Mouse (Mus musculus): Measurements from ENCODE around the gene Ptprn2. TPM values are rescaled to one million over a fixed set of nuclear protein-coding genes. Genes with fewer than 3 reads are reported as not detected.

The Ptprn2 gene
- polyA plus RNA-seq, 1 experiment: 97.8 TPM

DNA sequence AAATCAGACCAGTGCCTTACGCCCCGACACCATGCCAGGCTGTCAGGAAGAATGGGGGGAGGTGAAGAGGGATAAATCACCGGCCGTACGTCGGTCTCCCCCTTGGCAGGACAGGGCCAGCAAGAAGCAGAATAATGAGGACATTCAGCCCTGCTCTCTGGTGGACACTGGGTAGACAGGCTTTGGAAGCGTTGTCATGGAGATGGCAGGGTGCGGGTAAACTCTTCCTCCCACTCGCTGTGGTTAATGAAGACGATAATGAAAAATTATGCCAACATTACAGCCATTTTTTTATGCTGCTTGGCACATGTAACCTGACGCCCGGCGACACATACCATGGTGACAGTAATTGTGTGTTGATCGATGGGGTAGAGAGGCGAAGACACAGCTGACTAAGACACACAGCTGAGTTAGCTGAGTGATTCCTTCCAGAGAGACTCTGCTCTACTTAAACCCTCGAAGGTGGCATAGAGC is 621.7 kb downstream of the Ptprn2 start:
- peaks cover 12% of the 10 kb centered on the region for H3K4me1 ChIP-seq (ENCODE audit: control insufficient read depth, insufficient read depth, low read length)
- DNase-seq: peak; percentile 21 to 50
- H3K4me3 ChIP-seq (replicated peaks; ENCODE audit: insufficient read depth, low read depth, low read length): no peak overlapping the region
- H3K27me3 ChIP-seq (ENCODE audit: control insufficient read depth, insufficient read depth, low read length): no peaks in the 10 kb centered on the region
- TF ChIP-seq POLR2A (IDR thresholded peaks at IDR 0.05; ENCODE audit: borderline replicate concordance, insufficient read depth, low read length) (no peak), CTCF (IDR thresholded peaks at IDR 0.05; ENCODE audit: borderline replicate concordance, insufficient read depth, low read depth, low read length) (no peak)
- H3K27ac ChIP-seq (ENCODE audit: insufficient read depth, low read length): no peak overlapping the region
- 22% methylated on average over 16 of the region's 16 CpGs for WGBS

DNA sequence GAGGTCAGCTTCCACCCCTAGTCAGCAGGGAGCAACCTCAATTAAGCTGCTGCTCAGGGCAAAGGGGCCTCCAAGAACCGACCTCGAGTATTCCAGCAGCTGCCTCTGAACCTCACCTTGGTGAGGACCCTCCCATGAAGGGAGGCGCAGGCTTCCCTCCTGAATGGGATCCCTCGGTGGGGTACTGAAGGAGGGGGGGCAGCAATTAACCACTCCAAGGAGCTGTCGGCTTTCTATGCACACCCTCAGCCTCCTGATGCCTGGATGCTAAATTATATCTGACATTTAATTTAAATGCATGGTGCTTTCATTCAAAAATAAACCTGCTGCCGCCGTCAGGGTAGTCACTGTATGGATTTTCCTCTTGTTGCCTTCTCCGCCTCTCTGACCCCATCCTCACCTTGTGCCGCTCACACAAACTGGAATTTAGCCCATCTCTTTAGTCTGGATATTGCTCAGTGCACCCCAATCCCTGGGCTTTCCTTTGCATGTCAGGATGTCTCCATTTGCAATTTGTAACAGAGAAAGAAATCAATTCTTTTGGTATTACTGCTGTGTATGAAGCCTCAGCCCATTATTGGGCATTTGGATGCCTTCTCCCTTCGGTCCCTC is 629.8 kb downstream of the Ptprn2 start:
- no peak for TF ChIP-seq POLR2A (IDR thresholded peaks at IDR 0.05; ENCODE audit: borderline replicate concordance, insufficient read depth, low read length)
- no peak for TF ChIP-seq CTCF (IDR thresholded peaks at IDR 0.05; ENCODE audit: borderline replicate concordance, insufficient read depth, low read depth, low read length)
- Histone ChIP-seq H3K4me3 (replicated peaks; ENCODE audit: insufficient read depth, low read depth, low read length) (no peak overlapping the region), H3K4me1 (ENCODE audit: control insufficient read depth, insufficient read depth, low read length) (peaks cover 1% of the 10 kb centered on the region; the same call in 1 of the 2 replicates), H3K27me3 (ENCODE audit: control insufficient read depth, insufficient read depth, low read length) (no peaks in the 10 kb centered on the region; the same call in 1 of the 2 replicates), H3K27ac (ENCODE audit: insufficient read depth, low read length) (no peak overlapping the region)
- no peak for DNase-seq
- 64% methylated on average over 10 of the region's 10 CpGs for WGBS

DNA sequence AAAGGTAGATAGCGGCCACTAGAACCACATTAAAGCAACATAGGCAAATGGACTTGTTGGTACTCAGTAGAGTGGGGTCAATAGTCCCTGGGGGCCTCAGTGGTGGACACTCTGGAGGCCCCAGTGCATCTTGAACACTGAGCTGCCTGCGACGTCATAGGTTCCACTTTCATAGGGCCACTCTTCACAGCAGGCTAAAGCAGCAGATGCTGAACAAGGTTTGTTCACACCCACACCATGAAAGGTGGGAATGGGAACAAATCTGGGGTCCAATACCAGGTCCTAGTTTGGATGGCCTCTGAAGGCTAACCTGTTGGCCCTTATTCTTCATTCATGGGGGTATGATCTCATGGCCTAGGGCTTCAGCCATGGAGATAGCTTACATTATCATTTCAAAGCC is 641.6 kb downstream of the Ptprn2 start:
- no peak for TF ChIP-seq POLR2A (IDR thresholded peaks at IDR 0.05; ENCODE audit: borderline replicate concordance, insufficient read depth, low read length)
- TF ChIP-seq CTCF (IDR thresholded peaks at IDR 0.05; ENCODE audit: borderline replicate concordance, insufficient read depth, low read depth, low read length): no peak
- Histone ChIP-seq H3K4me1 (ENCODE audit: control insufficient read depth, insufficient read depth, low read length) (no peaks in the 10 kb centered on the region), H3K27ac (ENCODE audit: insufficient read depth, low read length) (no peak overlapping the region), H3K27me3 (ENCODE audit: control insufficient read depth, insufficient read depth, low read length) (no peaks in the 10 kb centered on the region), H3K4me3 (replicated peaks; ENCODE audit: insufficient read depth, low read depth, low read length) (no peak overlapping the region)
- no peak for DNase-seq
- 95% methylated on average over 3 of the region's 3 CpGs for WGBS

DNA sequence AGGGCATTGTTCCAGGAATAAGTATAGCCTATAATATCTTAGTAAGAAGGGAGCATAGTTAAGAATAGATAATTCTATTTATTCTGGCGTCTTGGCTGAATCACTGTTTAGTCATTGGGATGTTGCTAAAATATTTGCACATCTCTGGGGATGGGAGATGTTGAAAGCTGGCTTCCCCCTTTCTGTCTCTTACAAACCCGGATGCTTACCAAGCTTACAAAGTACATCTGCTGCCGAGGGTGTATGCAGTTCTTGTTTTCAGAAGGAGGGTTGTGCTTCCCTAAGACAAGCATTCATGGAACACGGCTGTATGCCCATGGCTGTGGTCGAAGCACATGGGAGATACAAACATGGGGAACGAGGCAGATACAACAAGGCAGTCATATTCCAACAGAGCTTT is 642.0 kb downstream of the Ptprn2 start:
- TF ChIP-seq CTCF (IDR thresholded peaks at IDR 0.05; ENCODE audit: borderline replicate concordance, insufficient read depth, low read depth, low read length) (no peak), POLR2A (IDR thresholded peaks at IDR 0.05; ENCODE audit: borderline replicate concordance, insufficient read depth, low read length) (no peak)
- WGBS: 91% methylated on average over 6 of the region's 6 CpGs
- H3K4me1 ChIP-seq (ENCODE audit: control insufficient read depth, insufficient read depth, low read length): no peaks in the 10 kb centered on the region
- no peak for DNase-seq
- no peak overlapping the region for H3K4me3 ChIP-seq (replicated peaks; ENCODE audit: insufficient read depth, low read depth, low read length)
- no peaks in the 10 kb centered on the region for H3K27me3 ChIP-seq (ENCODE audit: control insufficient read depth, insufficient read depth, low read length)
- no peak overlapping the region for H3K27ac ChIP-seq (ENCODE audit: insufficient read depth, low read length)

GRCm38 (mm10) chr12:117132095-117132494 is 646.6 kb downstream of the Ptprn2 start:
- 69% methylated on average over 2 of the region's 2 CpGs for WGBS
- TF ChIP-seq CTCF (IDR thresholded peaks at IDR 0.05; ENCODE audit: borderline replicate concordance, insufficient read depth, low read depth, low read length) (peak; percentile 63), POLR2A (IDR thresholded peaks at IDR 0.05; ENCODE audit: borderline replicate concordance, insufficient read depth, low read length) (no peak)
- no peaks in the 10 kb centered on the region for H3K27me3 ChIP-seq (ENCODE audit: control insufficient read depth, insufficient read depth, low read length)
- no peak for DNase-seq
- no peak overlapping the region for H3K4me3 ChIP-seq (replicated peaks; ENCODE audit: insufficient read depth, low read depth, low read length)
- peaks cover 12% of the 10 kb centered on the region for H3K4me1 ChIP-seq (ENCODE audit: control insufficient read depth, insufficient read depth, low read length)
- no peak overlapping the region for H3K27ac ChIP-seq (ENCODE audit: insufficient read depth, low read length)

GRCm38 (mm10) chr12:117135205-117135604 is 649.7 kb downstream of the Ptprn2 start:
- WGBS: 95% methylated on average over 5 of the region's 5 CpGs
- no peak for TF ChIP-seq CTCF (IDR thresholded peaks at IDR 0.05; ENCODE audit: borderline replicate concordance, insufficient read depth, low read depth, low read length)
- TF ChIP-seq POLR2A (IDR thresholded peaks at IDR 0.05; ENCODE audit: borderline replicate concordance, insufficient read depth, low read length): no peak
- no peak overlapping the region for H3K27ac ChIP-seq (ENCODE audit: insufficient read depth, low read length)
- peaks cover 12% of the 10 kb centered on the region for H3K4me1 ChIP-seq (ENCODE audit: control insufficient read depth, insufficient read depth, low read length)
- no peak for DNase-seq
- H3K4me3 ChIP-seq (replicated peaks; ENCODE audit: insufficient read depth, low read depth, low read length): no peak overlapping the region
- no peaks in the 10 kb centered on the region for H3K27me3 ChIP-seq (ENCODE audit: control insufficient read depth, insufficient read depth, low read length)

GRCm38 (mm10) chr12:117136472-117137010 is 651.0 kb downstream of the Ptprn2 start:
- 12% methylated on average over 5 of the region's 5 CpGs for WGBS
- Histone ChIP-seq H3K4me3 (replicated peaks; ENCODE audit: insufficient read depth, low read depth, low read length) (no peak overlapping the region), H3K27ac (ENCODE audit: insufficient read depth, low read length) (no peak overlapping the region), H3K4me1 (ENCODE audit: control insufficient read depth, insufficient read depth, low read length) (peaks cover 17% of the 10 kb centered on the region), H3K27me3 (ENCODE audit: control insufficient read depth, insufficient read depth, low read length) (no peaks in the 10 kb centered on the region)
- TF ChIP-seq POLR2A (IDR thresholded peaks at IDR 0.05; ENCODE audit: borderline replicate concordance, insufficient read depth, low read length): no peak
- TF ChIP-seq CTCF (IDR thresholded peaks at IDR 0.05; ENCODE audit: borderline replicate concordance, insufficient read depth, low read depth, low read length): no peak
- peak; percentile 47 to 68 for DNase-seq

- peaks cover 16% of the 10 kb centered on the region for H3K4me1 ChIP-seq (ENCODE audit: control insufficient read depth, insufficient read depth, low read length)
- WGBS: 24% methylated on average over 4 of the region's 4 CpGs
- TF ChIP-seq POLR2A (IDR thresholded peaks at IDR 0.05; ENCODE audit: borderline replicate concordance, insufficient read depth, low read length): no peak
- no peak for TF ChIP-seq CTCF (IDR thresholded peaks at IDR 0.05; ENCODE audit: borderline replicate concordance, insufficient read depth, low read depth, low read length)
- DNase-seq: peak; percentile 71 to 79
- no peaks in the 10 kb centered on the region for H3K27me3 ChIP-seq (ENCODE audit: control insufficient read depth, insufficient read depth, low read length)
- no peak overlapping the region for H3K27ac ChIP-seq (ENCODE audit: insufficient read depth, low read length)
- no peak overlapping the region for H3K4me3 ChIP-seq (replicated peaks; ENCODE audit: insufficient read depth, low read depth, low read length)
Measured at GRCm38 (mm10) chr12:117140901-117141300, 655.4 kb downstream of the Ptprn2 start.
